Mouse (Mus musculus) hindbrain, postnatal 0 days (tissue): ENCODE data around the gene Tufm. TPM values are rescaled to one million over a fixed set of nuclear protein-coding genes. Genes with fewer than 3 reads are reported as not detected.

Experiments
- ATAC-seq: fragments of 200-750 bp; cut with Nextera tagmentation; 2 replicates; pipeline ENCODE4 v1.8.0; 2017; ENCODE audit warnings: mild to moderate bottlenecking, moderate TSS enrichment, moderate library complexity
- DNase-seq: peaks from one replicate; pipeline ENCODE4 v3.0.0-alpha.2; 2015; ENCODE audit warnings: low spot score
- H3K27ac ChIP-seq: fragments of 300-500 bp; sonication (generic); 2 replicates; pipeline ENCODE4 v1.5.1; 2014; ENCODE audit warnings: mild to moderate bottlenecking
- H3K27me3 ChIP-seq: fragments of 300-500 bp; sonication (generic); 2 replicates; pipeline ENCODE4 v1.6.1; 2014; ENCODE audit warnings: low read length, mixed read lengths; ENCODE audit not compliant: insufficient read depth
- H3K36me3 ChIP-seq: fragments of 300-500 bp; sonication (generic); 2 replicates; pipeline ENCODE4 v1.6.1; 2014; ENCODE audit warnings: low read length, mixed read lengths; ENCODE audit not compliant: insufficient read depth
- H3K4me1 ChIP-seq: fragments of 300-500 bp; sonication (generic); 2 replicates; pipeline ENCODE4 v1.6.1; 2014; ENCODE audit warnings: antibody characterized with exemption, low read length, mixed read lengths; ENCODE audit not compliant: insufficient read depth
- H3K4me2 ChIP-seq: fragments of 300-500 bp; sonication (generic); 2 replicates; pipeline ENCODE4 v1.6.1; 2014; ENCODE audit warnings: low read depth, mild to moderate bottlenecking, low read length, moderate library complexity, mixed read lengths
- H3K4me3 ChIP-seq: fragments of 300-500 bp; sonication (generic); 2 replicates; pipeline ENCODE4 v1.5.1; 2014; ENCODE audit warnings: low read length
- H3K9ac ChIP-seq: fragments of 300-500 bp; sonication (generic); replicated peaks from 2 replicates; pipeline ENCODE4 v1.6.1; 2014; ENCODE audit warnings: mild to moderate bottlenecking, low read length, moderate library complexity, mixed read lengths
- H3K9me3 ChIP-seq: fragments of 300-500 bp; sonication (generic); 2 replicates; pipeline ENCODE4 v1.6.1; 2016; ENCODE audit warnings: low read length, mixed read lengths
- CTCF ChIP-seq: IDR thresholded peaks from 2 replicates; pipeline ENCODE4 v1.5.1; 2016; ENCODE audit warnings: antibody characterized with exemption, control low read depth, low read depth
- WGBS: fragments of 180-500 bp; shearing (Covaris S2); extraction: QIAGEN DNeasy Blood & Tissue Kit; methylation state at CpG from one replicate; pipeline ENCODE4 v1.1.7; 2014; 5-methylcytosine and 5-hydroxymethylcytosine counted together
- polyA plus RNA-seq: library from polyadenylated mRNA; unstranded; fragments of >200 nt; fragmentation: Nextera tagmentation; extraction: Ambion mirVana; gene quantifications from 2 replicates; pipeline ENCODE4 v1.2.1, GENCODE M21; 2015
- total RNA-seq: library from RNA; depleted of rRNA; stranded (reverse); fragments of >200 nt; gene quantifications from 2 replicates; pipeline ENCODE4 v1.2.3, GENCODE M21; 2014

Tufm gene
- total and polyA plus RNA-seq, 2 experiments from 2014 or later = 66.1 to 106 TPM

GRCm38 (mm10) chr7:126458844-126459618 lies 28.1 kb upstream of the Tufm start:
- Histone ChIP-seq H3K9me3 (no peaks in the 10 kb centered on the region), H3K4me2 (no peak overlapping the region), H3K36me3 (no peaks in the 10 kb centered on the region), H3K4me3 (no peak overlapping the region), H3K27me3 (no peaks in the 10 kb centered on the region), H3K27ac (no peak overlapping the region), H3K9ac (no peak overlapping the region), H3K4me1 (no peaks in the 10 kb centered on the region)
- DNase-seq (no peak), ATAC-seq (no peak)
- 86% methylated on average over 11 of the region's 11 CpGs for WGBS
- TF ChIP-seq CTCF = no peak

- DNase-seq (no peak), ATAC-seq (no peak)
- 55% methylated on average over 10 of the region's 10 CpGs for WGBS
- Histone ChIP-seq H3K4me2 (no peak overlapping the region), H3K9me3 (no peaks in the 10 kb centered on the region), H3K9ac (no peak overlapping the region), H3K27me3 (no peaks in the 10 kb centered on the region), H3K4me3 (no peak overlapping the region), H3K27ac (no peak overlapping the region), H3K4me1 (no peaks in the 10 kb centered on the region), H3K36me3 (no peaks in the 10 kb centered on the region)
- TF ChIP-seq CTCF = no peak
Observed at GRCm38 (mm10) chr7:126460623-126461399, 26.4 kb upstream of the Tufm start.

- Histone ChIP-seq H3K36me3 (no peaks in the 10 kb centered on the region), H3K4me2 (no peak overlapping the region), H3K4me1 (no peaks in the 10 kb centered on the region), H3K27me3 (no peaks in the 10 kb centered on the region), H3K27ac (no peak overlapping the region), H3K9ac (no peak overlapping the region), H3K9me3 (no peaks in the 10 kb centered on the region), H3K4me3 (no peak overlapping the region)
- no peak for ATAC-seq
- no peak for DNase-seq
- 66% methylated on average over 3 of the region's 3 CpGs for WGBS
- no peak for TF ChIP-seq CTCF
Observed at GRCm38 (mm10) chr7:126461626-126462025, 25.5 kb upstream of the Tufm start.

GRCm38 (mm10) chr7:126463004-126463403 lies 24.2 kb upstream of the Tufm start, which contains the start of gene Atp2a1:
Gene Atp2a1 (minus strand): TSS chr7:126463108.
- H3K36me3 ChIP-seq = peaks cover 2% of the 10 kb centered on the region
- ATAC-seq (no peak), DNase-seq (no peak)
- TF ChIP-seq CTCF = no peak
- no peaks in the 10 kb centered on the region for H3K9me3 ChIP-seq
- H3K4me1 ChIP-seq = no peaks in the 10 kb centered on the region
- no peak within 1 kb of the TSS for H3K9ac ChIP-seq
- H3K4me3 ChIP-seq = no peak within 1 kb of the TSS
- H3K4me2 ChIP-seq = no peak within 1 kb of the TSS
- no peak within 1 kb of the TSS for H3K27ac ChIP-seq
- no peaks in the 10 kb centered on the region for H3K27me3 ChIP-seq
- 48% methylated on average over 5 of the region's 5 CpGs for WGBS

GRCm38 (mm10) chr7:126463547-126463946 lies 23.6 kb upstream of the Tufm start:
- Histone ChIP-seq H3K9me3 (no peaks in the 10 kb centered on the region), H3K36me3 (peaks cover 7% of the 10 kb centered on the region), H3K27me3 (no peaks in the 10 kb centered on the region), H3K4me2 (no peak overlapping the region), H3K9ac (no peak overlapping the region), H3K27ac (no peak overlapping the region), H3K4me1 (no peaks in the 10 kb centered on the region), H3K4me3 (no peak overlapping the region)
- TF ChIP-seq CTCF = no peak
- 52% methylated on average over 4 of the region's 4 CpGs for WGBS
- ATAC-seq = no peak
- no peak for DNase-seq

- 64% methylated on average over 4 of the region's 4 CpGs for WGBS
- no peak for TF ChIP-seq CTCF
- H3K9ac ChIP-seq = no peak overlapping the region
- ATAC-seq (no peak), DNase-seq (no peak)
- H3K4me3 ChIP-seq = no peak overlapping the region
- no peaks in the 10 kb centered on the region for H3K27me3 ChIP-seq
- H3K9me3 ChIP-seq = no peaks in the 10 kb centered on the region
- H3K4me1 ChIP-seq = no peaks in the 10 kb centered on the region
- H3K27ac ChIP-seq = no peak overlapping the region
- peaks cover 13% of the 10 kb centered on the region for H3K36me3 ChIP-seq
- H3K4me2 ChIP-seq = no peak overlapping the region
Observed at GRCm38 (mm10) chr7:126464121-126464520, 23.0 kb upstream of the Tufm start.
